Mouse (Mus musculus): ENCODE results near the gene Hsd17b11.

DNA sequence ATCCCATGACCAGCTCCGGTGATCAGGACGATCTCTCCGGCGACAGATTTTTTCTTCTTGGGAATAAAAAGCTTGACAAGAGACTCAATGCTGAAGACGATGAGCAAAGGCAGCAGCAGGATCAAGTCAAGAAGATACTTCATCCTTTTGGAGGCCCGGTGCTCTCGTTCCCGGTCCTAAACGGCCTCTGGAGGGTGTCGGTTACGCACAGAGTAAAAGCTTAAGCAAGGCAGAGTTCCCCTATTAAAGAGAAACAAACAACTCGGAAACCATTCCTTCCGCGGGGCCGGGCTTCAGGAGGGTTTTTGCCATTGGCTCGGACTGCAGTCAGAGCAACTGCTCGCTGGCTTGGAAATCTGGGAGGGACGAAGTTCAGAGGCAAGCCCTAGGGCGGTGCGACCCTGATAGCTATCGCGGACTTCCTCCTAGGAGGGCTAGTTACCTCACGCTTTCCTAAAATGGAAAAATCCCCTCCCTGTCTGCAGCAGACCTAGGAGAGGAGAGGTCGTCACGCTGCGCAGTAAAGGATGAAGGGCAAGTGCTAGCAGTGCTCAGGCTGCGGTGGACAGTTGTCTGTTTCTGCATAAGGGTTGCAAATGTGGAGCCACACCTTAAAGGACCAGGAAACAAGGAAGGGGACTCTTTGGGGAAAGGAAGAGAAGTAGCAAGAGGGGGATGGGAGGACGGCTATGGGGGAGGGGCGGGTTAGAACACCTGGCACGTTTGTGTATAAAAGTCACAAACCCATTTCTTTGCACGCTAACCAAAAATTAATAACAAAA lies at the start of gene Hsd17b11:
- TF ChIP-seq CTCF (conservative IDR thresholded peaks at IDR 0.05; ENCODE audit: low read length): no peak
- no peak for TF ChIP-seq POU5F1 (IDR thresholded peaks at IDR 0.05; ENCODE audit: borderline replicate concordance, low read length)
- peak; percentile 16; the same call in 1 of the 2 replicates for TF ChIP-seq NANOG (IDR thresholded peaks at IDR 0.05; ENCODE audit: borderline replicate concordance, low read length)

Data from E14TG2a.4 (cell line).